Comparison of ENCODE assay signal across 26 mouse cellular contexts in genomic region chr8:108813375-108813774, GRCm38 (mm10).
DNase-seq lines count a peak whose midpoint lies in the region; ATAC-seq and TF ChIP-seq lines count a peak whose summit lies in the region.
"Had no signal": no experiment of that assay in that cellular context is flagged by ENCODE, and none has a peak within 500 bp of the region (broad histone marks: within the 10 kb centered on the region; RNA-seq: fewer than 3 reads in every experiment).

No protein-coding gene starts in this region.

- TF ChIP-seq CTCF in heart, adult 2 months (IDR thresholded peaks at IDR 0.05), result no peak

- no peak overlapping the region for H3K27ac ChIP-seq in heart, embryonic 13.5 days (replicated peaks)
- H3K27ac ChIP-seq in heart, adult 2 months, result no peak overlapping the region
- H3K27ac ChIP-seq in midbrain, embryonic 15.5 days, result 0 out of 2 replicates have a peak overlapping the region, but pooled peaks have one; percentile 21
- H3K27ac ChIP-seq in midbrain, embryonic 16.5 days (ENCODE audit: low read length), result no peak overlapping the region
- H3K27ac ChIP-seq in limb, embryonic 10.5 days, result 0 out of 2 replicates have a peak overlapping the region, but pooled peaks have one; percentile 20
- H3K27ac ChIP-seq: embryonic facial prominence, embryonic 13.5 days; forebrain, embryonic 10.5 days; forebrain, embryonic 15.5 days; hindbrain, embryonic 13.5 days; limb, embryonic 15.5 days; liver, embryonic 13.5 days; lung, embryonic 15.5 days; midbrain, embryonic 10.5 days had no signal

- no peak overlapping the region for H3K4me2 ChIP-seq in heart, embryonic 13.5 days
- H3K4me2 ChIP-seq in midbrain, embryonic 15.5 days, result no peak overlapping the region
- no peak overlapping the region for H3K4me2 ChIP-seq in midbrain, embryonic 16.5 days (ENCODE audit: low read length)
- H3K4me2 ChIP-seq: embryonic facial prominence, embryonic 13.5 days; forebrain, embryonic 15.5 days; heart, embryonic 12.5 days; hindbrain, embryonic 13.5 days; limb, embryonic 15.5 days; liver, embryonic 13.5 days; lung, embryonic 15.5 days had no signal

- TF ChIP-seq POLR2A in heart, adult 2 months (IDR thresholded peaks at IDR 0.05; ENCODE audit: insufficient read depth, low read depth, low read length), result no peak

- 59% methylated on average over 12 of the region's 12 CpGs for WGBS in heart, embryonic 13.5 days
- 70% methylated on average over 12 of the region's 12 CpGs for WGBS in heart, adult 2 months
- WGBS in midbrain, embryonic 15.5 days, result 88% methylated on average over 12 of the region's 12 CpGs
- 86% methylated on average over 12 of the region's 12 CpGs for WGBS in midbrain, embryonic 16.5 days
- WGBS in limb, embryonic 10.5 days, result 55% methylated on average over 12 of the region's 12 CpGs

- H3K27me3 ChIP-seq in heart, embryonic 13.5 days (replicated peaks), result no peaks in the 10 kb centered on the region
- H3K27me3 ChIP-seq in heart, adult 2 months (ENCODE audit: control insufficient read depth, insufficient read depth, low read length), result no peaks in the 10 kb centered on the region
- H3K27me3 ChIP-seq in midbrain, embryonic 15.5 days (replicated peaks), result no peaks in the 10 kb centered on the region
- no peaks in the 10 kb centered on the region for H3K27me3 ChIP-seq in midbrain, embryonic 16.5 days (ENCODE audit: control insufficient read depth, insufficient read depth, low read depth, low read length)
- no peaks in the 10 kb centered on the region for H3K27me3 ChIP-seq in limb, embryonic 10.5 days (ENCODE audit: low read depth, poor library complexity, severe bottlenecking)
- H3K27me3 ChIP-seq: embryonic facial prominence, embryonic 13.5 days; forebrain, embryonic 15.5 days; heart, embryonic 12.5 days; hindbrain, embryonic 13.5 days; limb, embryonic 15.5 days; liver, embryonic 13.5 days; lung, embryonic 15.5 days had no signal

- H3K36me3 ChIP-seq in heart, embryonic 13.5 days, result 0 out of 2 replicates have a peak, but pooled peaks cover 7% of the 10 kb centered on the region
- no peaks in the 10 kb centered on the region for H3K36me3 ChIP-seq in heart, adult 2 months (ENCODE audit: control insufficient read depth, insufficient read depth, low read length)
- no peaks in the 10 kb centered on the region for H3K36me3 ChIP-seq in midbrain, embryonic 15.5 days (replicated peaks)
- no peaks in the 10 kb centered on the region for H3K36me3 ChIP-seq in midbrain, embryonic 16.5 days (ENCODE audit: control insufficient read depth, insufficient read depth, low read length)
- peaks cover 55% of the 10 kb centered on the region for H3K36me3 ChIP-seq in limb, embryonic 10.5 days
- H3K36me3 ChIP-seq: forebrain, embryonic 15.5 days; heart, embryonic 12.5 days; hindbrain, embryonic 13.5 days; limb, embryonic 15.5 days; liver, embryonic 13.5 days; lung, embryonic 15.5 days had no signal

- TF ChIP-seq EP300 in heart, adult 2 months (IDR thresholded peaks at IDR 0.05; ENCODE audit: insufficient read depth, low read depth, low read length), result no peak

- H3K4me3 ChIP-seq in heart, embryonic 13.5 days, result no peak overlapping the region
- no peak overlapping the region for H3K4me3 ChIP-seq in heart, adult 2 months
- H3K4me3 ChIP-seq in midbrain, embryonic 15.5 days, result no peak overlapping the region
- H3K4me3 ChIP-seq in midbrain, embryonic 16.5 days (ENCODE audit: low read depth, low read length), result no peak overlapping the region
- H3K4me3 ChIP-seq in limb, embryonic 10.5 days, result no peak overlapping the region
- H3K4me3 ChIP-seq: embryonic facial prominence, embryonic 13.5 days; forebrain, embryonic 10.5 days; forebrain, embryonic 15.5 days; heart, embryonic 12.5 days; hindbrain, embryonic 13.5 days; limb, embryonic 15.5 days; liver, embryonic 13.5 days; lung, embryonic 15.5 days; midbrain, embryonic 10.5 days had no signal

- peak; percentile 14; the same call in 1 of the 2 replicates for ATAC-seq in heart, embryonic 13.5 days (ENCODE audit: extremely low read depth, insufficient number of reproducible peaks, low FRiP score, low TSS enrichment)
- ATAC-seq in midbrain, embryonic 15.5 days (replicated peaks), result no peak
- no peak; the same call in 1 of the 2 replicates for ATAC-seq in midbrain, embryonic 16.5 days
- no peak for ATAC-seq in CD4-positive, CD25-positive, alpha-beta regulatory T cell, adult 4 months
- ATAC-seq: forebrain, embryonic 15.5 days had no signal

- H3K9me3 ChIP-seq in heart, embryonic 13.5 days, result no peaks in the 10 kb centered on the region
- no peaks in the 10 kb centered on the region for H3K9me3 ChIP-seq in midbrain, embryonic 15.5 days
- no peaks in the 10 kb centered on the region for H3K9me3 ChIP-seq in midbrain, embryonic 16.5 days (replicated peaks; ENCODE audit: control insufficient read depth, low read length, poor library complexity, severe bottlenecking)
- H3K9me3 ChIP-seq in limb, embryonic 10.5 days (replicated peaks), result no peaks in the 10 kb centered on the region
- H3K9me3 ChIP-seq: embryonic facial prominence, embryonic 13.5 days; forebrain, embryonic 10.5 days; forebrain, embryonic 15.5 days; heart, embryonic 12.5 days; hindbrain, embryonic 13.5 days; limb, embryonic 15.5 days; liver, embryonic 13.5 days; lung, embryonic 15.5 days; midbrain, embryonic 10.5 days had no signal

- no peak overlapping the region for H3K9ac ChIP-seq in heart, embryonic 13.5 days
- H3K9ac ChIP-seq in heart, adult 2 months (ENCODE audit: low read depth, low read length), result no peak overlapping the region
- H3K9ac ChIP-seq in midbrain, embryonic 15.5 days, result no peak overlapping the region
- H3K9ac ChIP-seq in midbrain, embryonic 16.5 days (ENCODE audit: low read depth, low read length), result no peak overlapping the region
- H3K9ac ChIP-seq: embryonic facial prominence, embryonic 13.5 days; forebrain, embryonic 15.5 days; heart, embryonic 12.5 days; hindbrain, embryonic 13.5 days; limb, embryonic 15.5 days; liver, embryonic 13.5 days; lung, embryonic 15.5 days had no signal

- H3K79me2 ChIP-seq in heart, adult 2 months (replicated peaks; ENCODE audit: control insufficient read depth, insufficient read depth, low read length), result no peaks in the 10 kb centered on the region

- intact Hi-C loops in heart, adult 2 months (cut with DNase I), result no loop called here

- peaks cover 13% of the 10 kb centered on the region; the same call in 1 of the 2 replicates for H3K4me1 ChIP-seq in heart, embryonic 13.5 days
- no peaks in the 10 kb centered on the region for H3K4me1 ChIP-seq in heart, adult 2 months (ENCODE audit: control insufficient read depth, insufficient read depth, low read length)
- H3K4me1 ChIP-seq in midbrain, embryonic 15.5 days, result peaks cover 30% of the 10 kb centered on the region
- peaks cover 12% of the 10 kb centered on the region for H3K4me1 ChIP-seq in midbrain, embryonic 16.5 days (ENCODE audit: control insufficient read depth, insufficient read depth, low read length)
- peaks cover 40% of the 10 kb centered on the region for H3K4me1 ChIP-seq in limb, embryonic 10.5 days
- H3K4me1 ChIP-seq: liver, embryonic 13.5 days had no signal

- no peak for DNase-seq in heart, adult 2 months
- DNase-seq in kidney, postnatal 10 days, result peak; percentile 33
- no peak for DNase-seq in kidney, postnatal 4 days
- DNase-seq in limb, embryonic 10.5 days (ENCODE audit: low spot score), result no peak
- DNase-seq: adrenal gland, postnatal 14 days; cerebellum, adult 11-12 months; cerebellum, adult 9-11 months; gastrocnemius, postnatal 36 days; kidney, adult 18-20 months; layer of hippocampus, postnatal 36 days; left cerebral cortex, postnatal 4 days; liver, embryonic 13.5 days; right cerebral cortex, postnatal 25 days; thymus, postnatal 4 days had no signal

Comparison
In these comparisons a context has a peak if more than half of its experiments do, and no peak if none do; other contexts are left out.
1. H3K27ac ChIP-seq: peak in midbrain, embryonic 15.5 days (single experiment) and limb, embryonic 10.5 days (single experiment); none in heart, embryonic 13.5 days (single experiment), heart, adult 2 months (single experiment) and midbrain, embryonic 16.5 days (single experiment).